Mouse (Mus musculus) right cerebral cortex, postnatal 4 days (tissue): ENCODE data around the gene Tppp3.

Experiments used
- DNase-seq: peaks from one replicate; pipeline ENCODE4 v3.0.0-alpha.2; 2022

Tppp3 gene

DNA sequence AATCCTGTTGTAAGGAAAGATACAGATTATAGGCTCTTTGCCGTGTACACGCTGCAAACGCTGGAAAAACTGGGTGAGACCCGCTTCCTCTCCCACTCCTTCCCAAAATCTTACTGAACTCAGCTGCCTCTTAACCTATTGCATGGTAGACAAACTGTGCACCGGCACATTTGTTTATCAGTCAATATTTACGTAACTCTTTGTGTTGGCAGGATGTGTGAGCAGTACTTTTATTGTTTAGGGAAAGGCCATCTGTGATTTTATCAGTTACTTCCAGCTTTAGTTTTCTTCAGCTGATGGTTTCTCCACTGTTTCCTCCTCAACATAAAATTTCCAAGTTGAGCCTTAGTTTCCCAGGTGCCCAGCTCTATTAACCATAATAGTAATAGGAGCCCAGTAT, 44.4 kb downstream of the Tppp3 start:
- DNase-seq, result no peak

- no peak for DNase-seq
These were observed 49.3 kb downstream of the Tppp3 start for GRCm38 (mm10) chr8:105422006-105422405.

DNA sequence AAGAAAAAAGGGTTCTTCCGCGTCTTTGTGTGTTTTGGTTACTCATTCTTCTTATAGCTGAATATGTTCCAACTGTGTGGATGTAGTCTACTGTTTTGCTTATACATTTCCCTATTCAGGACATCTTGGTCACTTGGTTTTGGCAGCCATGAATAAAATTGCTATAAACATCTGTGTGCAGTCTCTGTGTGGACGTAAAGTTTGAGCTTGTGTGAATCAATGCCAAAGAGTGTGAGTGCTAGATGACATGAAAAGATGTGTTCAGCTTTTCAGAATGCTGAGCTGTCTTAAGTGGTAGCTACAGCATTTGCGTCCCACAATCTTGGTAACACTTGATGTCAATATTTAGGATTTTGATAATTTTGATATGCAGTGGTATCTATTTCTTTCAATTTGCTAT, 51.5 kb downstream of the Tppp3 start:
- no peak for DNase-seq

DNA sequence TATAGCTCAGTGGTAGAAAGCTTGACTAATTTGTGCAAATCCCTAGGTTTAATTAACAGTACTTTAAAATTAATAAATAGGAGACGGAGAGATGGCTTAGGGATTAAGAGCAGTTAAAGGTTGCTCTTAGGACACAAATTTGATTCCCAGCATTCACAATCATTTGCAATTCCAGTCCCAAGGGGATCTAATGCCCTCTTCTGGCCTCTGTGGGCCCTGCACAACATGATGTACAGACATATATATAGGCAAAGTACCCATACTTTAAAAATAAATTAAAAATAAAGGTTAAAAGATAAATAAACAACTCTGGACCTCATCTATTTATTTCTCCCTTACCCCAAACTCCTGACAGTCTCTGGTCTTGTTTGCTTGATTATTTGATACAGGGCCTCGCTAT, 52.3 kb downstream of the Tppp3 start:
- DNase-seq, result no peak
